Mouse (Mus musculus): ENCODE measurements around the gene Pdgfc. TPM values are rescaled to one million over a fixed set of nuclear protein-coding genes. Genes with fewer than 3 reads are reported as not detected.
"Not testable (repeated sequence)": the region's sequence is repeated elsewhere in the genome, so short reads cannot be mapped to it uniquely, and the experiment has no call there.

Gene Pdgfc
- total RNA-seq, 1 experiment, result 16.9 TPM

DNA sequence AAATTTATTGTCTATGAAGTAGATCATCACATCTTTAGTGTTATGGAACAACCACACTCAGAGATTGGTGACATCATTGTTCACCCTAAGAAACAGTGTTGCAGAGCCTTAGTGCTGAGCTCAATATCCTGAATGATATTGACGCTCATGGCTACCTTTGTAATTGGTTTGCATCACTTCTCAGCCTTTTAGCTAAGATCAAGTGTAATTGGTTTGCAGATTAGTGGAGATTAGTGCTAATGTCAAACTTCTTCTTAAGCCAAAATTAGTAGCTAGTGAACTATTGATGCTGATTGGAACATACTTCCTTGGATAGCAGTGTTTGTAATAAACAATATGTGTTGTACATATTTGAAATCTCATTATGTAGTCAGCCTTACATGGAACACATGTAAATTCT is 85.5 kb downstream of the Pdgfc start:
- H3K4me3 ChIP-seq (ENCODE audit: insufficient read depth in 1 of 2, low read depth in 1 of 2, low read length in 2 of 2, poor library complexity in 1 of 2, severe bottlenecking in 1 of 2), result no peak overlapping the region
- DNase-seq (ENCODE audit: low read depth, low spot score), result no peak
- 0 out of 4 replicates have a peak, but pooled peaks cover 0 to under 1% of the 10 kb centered on the region in 2 experiments for H3K4me1 ChIP-seq (ENCODE audit: control insufficient read depth in 2 of 2, insufficient read depth in 2 of 2, low read length in 2 of 2, poor library complexity in 1 of 2)
- in situ Hi-C loops (cut with MboI; ENCODE audit: low sequenced_read_pairs in 2 of 2, unreplicated experiment in 2 of 2), result no loop called here
- no peak overlapping the region for H3K9ac ChIP-seq (ENCODE audit: insufficient read depth, low read depth, low read length, poor library complexity, severe bottlenecking)
- no peak overlapping the region for H3K27ac ChIP-seq (ENCODE audit: insufficient read depth, low read depth, low read length, poor library complexity, severe bottlenecking)
- no peak for TF ChIP-seq CHD2 (IDR thresholded peaks at IDR 0.05; ENCODE audit: low read depth, low read length)
- TF ChIP-seq ZC3H11A (IDR thresholded peaks at IDR 0.05; ENCODE audit: borderline replicate concordance, low read depth, low read length), result no peak
- TF ChIP-seq MAFK (IDR thresholded peaks at IDR 0.05; ENCODE audit: insufficient read depth, low read depth, low read length), result no peak
- no peak for TF ChIP-seq HCFC1 (IDR thresholded peaks at IDR 0.05; ENCODE audit: borderline replicate concordance, insufficient read depth, low read length)
- no peak for TF ChIP-seq ZNF384 (IDR thresholded peaks at IDR 0.05; ENCODE audit: low read depth, low read length)
- no peaks in the 10 kb centered on the region for H3K9me3 ChIP-seq (ENCODE audit: control insufficient read depth, insufficient read depth, low read depth, low read length)
- no peaks in the 10 kb centered on the region for H3K36me3 ChIP-seq (ENCODE audit: control insufficient read depth, insufficient read depth, low read length, poor library complexity, severe bottlenecking)

DNA sequence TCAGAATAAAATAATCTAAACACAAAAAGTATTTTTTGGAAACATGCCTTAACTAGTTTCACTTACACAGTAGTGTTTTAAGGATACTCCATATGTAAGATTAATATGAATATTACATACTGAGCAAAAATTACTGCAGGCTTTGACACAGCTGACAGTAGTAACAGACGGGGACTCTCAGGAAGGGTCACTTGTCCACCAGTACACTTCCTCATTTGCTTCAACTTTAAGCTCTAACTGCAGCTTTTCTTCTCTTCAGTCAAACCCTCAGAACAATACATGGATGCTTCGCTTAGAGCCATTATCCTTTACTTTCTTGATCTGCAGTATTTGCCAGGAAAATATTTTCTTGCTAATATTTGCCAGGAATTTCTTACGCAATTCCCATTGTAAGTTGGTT is 87.2 kb downstream of the Pdgfc start:
- Histone ChIP-seq H3K27ac (ENCODE audit: insufficient read depth, low read depth, low read length, poor library complexity, severe bottlenecking) (no peak overlapping the region), H3K9me3 (ENCODE audit: control insufficient read depth, insufficient read depth, low read depth, low read length) (no peaks in the 10 kb centered on the region), H3K36me3 (ENCODE audit: control insufficient read depth, insufficient read depth, low read length, poor library complexity, severe bottlenecking) (no peaks in the 10 kb centered on the region), H3K4me1 (ENCODE audit: control insufficient read depth in 2 of 2, insufficient read depth in 2 of 2, low read length in 2 of 2, poor library complexity in 1 of 2) (0 out of 4 replicates have a peak, but pooled peaks cover 0 to 1% of the 10 kb centered on the region in 2 experiments), H3K9ac (ENCODE audit: insufficient read depth, low read depth, low read length, poor library complexity, severe bottlenecking) (no peak overlapping the region), H3K4me3 (ENCODE audit: insufficient read depth in 1 of 2, low read depth in 1 of 2, low read length in 2 of 2, poor library complexity in 1 of 2, severe bottlenecking in 1 of 2) (no peak overlapping the region)
- no peak for DNase-seq (ENCODE audit: low read depth, low spot score)
- in situ Hi-C loops (cut with MboI; ENCODE audit: low sequenced_read_pairs in 2 of 2, unreplicated experiment in 2 of 2), result no loop called here
- TF ChIP-seq ZNF384 (IDR thresholded peaks at IDR 0.05; ENCODE audit: low read depth, low read length) (no peak), CHD2 (IDR thresholded peaks at IDR 0.05; ENCODE audit: low read depth, low read length) (no peak), ZC3H11A (IDR thresholded peaks at IDR 0.05; ENCODE audit: borderline replicate concordance, low read depth, low read length) (no peak), HCFC1 (IDR thresholded peaks at IDR 0.05; ENCODE audit: borderline replicate concordance, insufficient read depth, low read length) (no peak), MAFK (IDR thresholded peaks at IDR 0.05; ENCODE audit: insufficient read depth, low read depth, low read length) (no peak)

DNA sequence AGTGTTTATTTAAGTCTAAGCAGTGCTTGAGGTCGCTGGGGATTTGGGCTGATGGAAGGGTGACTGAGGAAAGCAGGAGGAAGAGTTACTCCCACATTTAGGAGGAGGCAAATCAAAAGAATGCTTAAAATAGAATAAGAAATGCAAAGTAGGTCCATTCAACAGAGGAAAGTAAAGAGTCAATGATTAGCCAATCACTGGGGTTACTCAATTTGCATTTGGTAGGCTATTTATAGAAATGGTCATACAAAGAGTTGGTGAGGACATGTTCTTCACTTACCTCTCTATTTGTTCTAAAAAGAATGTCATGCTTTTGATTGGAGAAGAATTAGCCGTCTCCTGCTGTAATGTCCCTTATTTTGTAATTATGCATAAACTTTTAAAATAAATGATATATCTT is 90.8 kb downstream of the Pdgfc start:
- DNase-seq (ENCODE audit: low read depth, low spot score), result no peak
- Histone ChIP-seq H3K9me3 (ENCODE audit: control insufficient read depth, insufficient read depth, low read depth, low read length) (no peaks in the 10 kb centered on the region), H3K4me1 (ENCODE audit: control insufficient read depth in 2 of 2, insufficient read depth in 2 of 2, low read length in 2 of 2, poor library complexity in 1 of 2) (0 out of 4 replicates have a peak, but pooled peaks cover 0 to 1% of the 10 kb centered on the region in 2 experiments), H3K27ac (ENCODE audit: insufficient read depth, low read depth, low read length, poor library complexity, severe bottlenecking) (no peak overlapping the region), H3K36me3 (ENCODE audit: control insufficient read depth, insufficient read depth, low read length, poor library complexity, severe bottlenecking) (no peaks in the 10 kb centered on the region), H3K9ac (ENCODE audit: insufficient read depth, low read depth, low read length, poor library complexity, severe bottlenecking) (no peak overlapping the region), H3K4me3 (ENCODE audit: insufficient read depth in 1 of 2, low read depth in 1 of 2, low read length in 2 of 2, poor library complexity in 1 of 2, severe bottlenecking in 1 of 2) (no peak overlapping the region)
- TF ChIP-seq HCFC1 (IDR thresholded peaks at IDR 0.05; ENCODE audit: borderline replicate concordance, insufficient read depth, low read length) (no peak), ZC3H11A (IDR thresholded peaks at IDR 0.05; ENCODE audit: borderline replicate concordance, low read depth, low read length) (no peak), MAFK (IDR thresholded peaks at IDR 0.05; ENCODE audit: insufficient read depth, low read depth, low read length) (no peak), ZNF384 (IDR thresholded peaks at IDR 0.05; ENCODE audit: low read depth, low read length) (no peak), CHD2 (IDR thresholded peaks at IDR 0.05; ENCODE audit: low read depth, low read length) (no peak)
- in situ Hi-C loops (cut with MboI; ENCODE audit: low sequenced_read_pairs in 2 of 2, unreplicated experiment in 2 of 2), result no loop called here

DNA sequence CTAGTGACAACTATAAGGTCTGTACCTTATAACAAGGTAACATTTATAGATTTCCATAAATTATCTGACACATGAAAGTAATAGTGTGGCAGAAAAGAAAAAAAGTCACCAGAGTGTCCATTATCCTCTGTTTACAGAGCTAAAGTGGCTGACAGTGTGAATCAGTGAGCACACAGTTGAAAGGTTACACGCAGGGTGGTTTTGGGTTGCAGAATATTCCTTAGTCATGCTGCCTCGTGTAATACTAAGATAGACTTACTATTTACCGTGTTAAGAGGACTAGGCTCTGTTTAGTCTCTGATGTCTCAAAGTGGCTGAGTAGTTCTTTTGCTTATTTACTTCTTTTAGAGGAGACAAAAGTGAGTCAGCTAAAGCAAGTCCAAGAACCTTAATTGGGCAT is 100.8 kb downstream of the Pdgfc start:
- DNase-seq (ENCODE audit: low read depth, low spot score), result no peak
- in situ Hi-C loops (cut with MboI; ENCODE audit: low sequenced_read_pairs in 2 of 2, unreplicated experiment in 2 of 2), result no loop called here
- TF ChIP-seq CHD2 (IDR thresholded peaks at IDR 0.05; ENCODE audit: low read depth, low read length), result no peak
- TF ChIP-seq ZNF384 (IDR thresholded peaks at IDR 0.05; ENCODE audit: low read depth, low read length), result no peak
- no peak for TF ChIP-seq ZC3H11A (IDR thresholded peaks at IDR 0.05; ENCODE audit: borderline replicate concordance, low read depth, low read length)
- TF ChIP-seq MAFK (IDR thresholded peaks at IDR 0.05; ENCODE audit: insufficient read depth, low read depth, low read length), result no peak
- TF ChIP-seq HCFC1 (IDR thresholded peaks at IDR 0.05; ENCODE audit: borderline replicate concordance, insufficient read depth, low read length), result no peak
- Histone ChIP-seq H3K36me3 (ENCODE audit: control insufficient read depth, insufficient read depth, low read length, poor library complexity, severe bottlenecking) (no peaks in the 10 kb centered on the region), H3K4me3 (ENCODE audit: insufficient read depth in 1 of 2, low read depth in 1 of 2, low read length in 2 of 2, poor library complexity in 1 of 2, severe bottlenecking in 1 of 2) (no peak overlapping the region), H3K4me1 (ENCODE audit: control insufficient read depth in 2 of 2, insufficient read depth in 2 of 2, low read length in 2 of 2, poor library complexity in 1 of 2) (no peaks in the 10 kb centered on the region), H3K9me3 (ENCODE audit: control insufficient read depth, insufficient read depth, low read depth, low read length) (no peaks in the 10 kb centered on the region), H3K9ac (ENCODE audit: insufficient read depth, low read depth, low read length, poor library complexity, severe bottlenecking) (no peak overlapping the region), H3K27ac (ENCODE audit: insufficient read depth, low read depth, low read length, poor library complexity, severe bottlenecking) (no peak overlapping the region)

DNA sequence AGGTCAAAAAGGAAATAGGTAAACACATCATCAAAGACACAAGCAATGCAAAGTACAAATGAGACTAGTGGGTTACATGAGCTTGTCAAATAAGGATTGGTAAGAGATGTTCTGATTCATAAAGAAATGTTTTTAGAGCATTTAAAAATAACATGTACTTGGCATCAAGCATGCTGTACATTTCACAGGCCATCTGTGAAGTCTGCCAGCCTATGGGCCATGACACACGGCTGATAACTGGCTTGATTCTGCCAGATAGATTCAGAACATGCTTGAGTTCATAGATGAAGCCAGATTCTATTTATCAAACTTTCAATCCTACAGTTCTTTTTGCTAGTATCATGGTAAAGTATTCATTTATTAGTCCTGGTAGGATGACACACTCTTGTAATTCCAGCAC is 101.8 kb downstream of the Pdgfc start:
- H3K9me3 ChIP-seq (ENCODE audit: control insufficient read depth, insufficient read depth, low read depth, low read length); H3K36me3 ChIP-seq (ENCODE audit: control insufficient read depth, insufficient read depth, low read length, poor library complexity, severe bottlenecking); H3K9ac ChIP-seq (ENCODE audit: insufficient read depth, low read depth, low read length, poor library complexity, severe bottlenecking); H3K4me3 ChIP-seq (ENCODE audit: insufficient read depth in 1 of 2, low read depth in 1 of 2, low read length in 2 of 2, poor library complexity in 1 of 2, severe bottlenecking in 1 of 2); in situ Hi-C loops (cut with MboI; ENCODE audit: low sequenced_read_pairs in 2 of 2, unreplicated experiment in 2 of 2); DNase-seq (ENCODE audit: low read depth, low spot score); H3K27ac ChIP-seq (ENCODE audit: insufficient read depth, low read depth, low read length, poor library complexity, severe bottlenecking); H3K4me1 ChIP-seq (ENCODE audit: control insufficient read depth in 2 of 2, insufficient read depth in 2 of 2, low read length in 2 of 2, poor library complexity in 1 of 2): not testable (repeated sequence)
